Mouse (Mus musculus): ENCODE measurements around the gene Ahctf1.
"Not testable (repeated sequence)": the region's sequence is repeated elsewhere in the genome, so short reads cannot be mapped to it uniquely, and the experiment has no call there.

The Ahctf1 gene

GRCm38 (mm10) chr1:179728661-179729060, 74.8 kb downstream of the Ahctf1 start:
- in situ Hi-C loops (cut with MboI; ENCODE audit: unreplicated experiment in 2 of 2), result no loop called here

GRCm38 (mm10) chr1:179722811-179723469, 80.5 kb downstream of the Ahctf1 start:
- in situ Hi-C loops (cut with MboI; ENCODE audit: unreplicated experiment in 2 of 2), result no loop called here

- in situ Hi-C loops (cut with MboI; ENCODE audit: unreplicated experiment in 2 of 2), result no loop called here
Observed at GRCm38 (mm10) chr1:179715786-179716185, 87.7 kb downstream of the Ahctf1 start.

- in situ Hi-C loops (cut with MboI; ENCODE audit: unreplicated experiment in 2 of 2), result not testable (repeated sequence)
Observed at GRCm38 (mm10) chr1:179715289-179715688, 88.2 kb downstream of the Ahctf1 start.

GRCm38 (mm10) chr1:179713367-179713766, 90.1 kb downstream of the Ahctf1 start:
- in situ Hi-C loops (cut with MboI; ENCODE audit: unreplicated experiment in 2 of 2), result no loop called here

- in situ Hi-C loops (cut with MboI; ENCODE audit: unreplicated experiment in 2 of 2), result no loop called here
Observed at GRCm38 (mm10) chr1:179712658-179713057, 90.8 kb downstream of the Ahctf1 start.

- in situ Hi-C loops (cut with MboI; ENCODE audit: unreplicated experiment in 2 of 2), result no loop called here
Observed at GRCm38 (mm10) chr1:179710739-179711138, 92.7 kb downstream of the Ahctf1 start.

GRCm38 (mm10) chr1:179709390-179709789, 94.1 kb downstream of the Ahctf1 start:
- in situ Hi-C loops (cut with MboI; ENCODE audit: unreplicated experiment in 2 of 2), result no loop called here

- in situ Hi-C loops (cut with MboI; ENCODE audit: unreplicated experiment in 2 of 2), result no loop called here
Observed at GRCm38 (mm10) chr1:179705154-179705553, 98.3 kb downstream of the Ahctf1 start.

GRCm38 (mm10) chr1:179704150-179704549, 99.3 kb downstream of the Ahctf1 start:
- in situ Hi-C loops (cut with MboI; ENCODE audit: unreplicated experiment in 2 of 2), result no loop called here

Data from v-Abl transformed pro-B cells (cell line).